Mouse (Mus musculus) adipocyte (in vitro differentiated cells): ENCODE data around the gene Slc31a1.

ENCODE experiments used
- DNase-seq: peaks from one replicate; pipeline ENCODE4 v3.0.0-alpha.2; 2016; ENCODE audit warnings: low spot score

Gene Slc31a1

DNA sequence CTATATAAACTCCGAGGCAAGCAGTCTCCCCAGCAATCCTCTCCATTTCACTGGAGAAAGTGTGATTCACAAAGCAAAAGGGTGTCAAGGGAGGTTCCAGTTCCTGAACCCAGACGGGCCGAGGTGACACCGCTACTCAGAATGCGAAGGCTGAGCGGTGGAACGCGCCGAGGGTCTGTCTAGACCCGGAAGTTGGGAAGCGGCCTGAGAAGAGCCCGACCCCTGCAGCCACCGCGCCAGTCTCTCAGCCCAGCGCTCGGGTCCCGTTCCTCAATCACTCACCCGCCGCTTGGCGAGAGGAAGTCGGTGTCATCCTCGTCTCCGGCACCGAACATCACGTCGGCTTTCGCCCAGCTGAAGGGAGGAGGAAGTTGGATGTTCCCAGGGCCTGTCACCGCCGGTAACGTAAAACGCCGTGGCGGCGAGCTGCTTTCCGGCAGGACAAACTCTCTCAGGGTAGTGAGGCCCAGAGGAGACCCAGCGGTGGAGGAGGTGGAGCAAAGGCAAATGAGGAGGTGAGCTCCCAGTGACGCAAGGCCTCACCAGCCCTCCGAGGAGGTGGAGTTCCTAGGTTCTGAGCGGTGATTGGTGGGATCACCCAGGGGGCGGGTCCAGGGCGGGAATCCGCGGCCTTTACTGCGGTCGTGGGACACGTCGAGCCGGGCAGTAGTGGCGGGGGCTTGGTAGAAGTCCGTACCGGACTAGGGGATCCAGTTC lies at the start of gene Slc31a1, which contains the start of gene Fkbp15:
Slc31a1 (plus strand) TSS at position 640 of the 717 bp plus-strand sequence.
Fkbp15 (minus strand) TSS at position 461 of the 717 bp plus-strand sequence.
- peak; percentile 98 for DNase-seq

DNA sequence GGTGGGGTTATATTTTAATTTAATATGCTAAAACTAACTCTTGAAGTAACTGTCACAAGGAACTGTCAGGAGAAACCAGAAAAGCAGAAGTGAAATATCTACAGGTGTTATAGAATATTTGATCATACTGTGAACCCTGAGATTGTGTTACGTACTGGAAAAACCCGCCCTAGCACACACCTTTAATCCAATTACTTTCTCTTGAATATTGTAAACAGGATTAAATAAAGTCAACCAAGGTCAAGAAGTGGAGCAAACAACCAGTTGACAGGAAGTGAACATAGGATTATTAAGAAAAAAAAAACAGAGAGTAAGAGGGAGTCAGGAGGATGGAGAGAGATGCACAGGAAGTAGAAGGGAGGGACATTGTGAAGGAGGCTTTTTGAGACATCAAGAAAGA lies 47.7 kb upstream of the Slc31a1 start:
- DNase-seq = no peak

DNA sequence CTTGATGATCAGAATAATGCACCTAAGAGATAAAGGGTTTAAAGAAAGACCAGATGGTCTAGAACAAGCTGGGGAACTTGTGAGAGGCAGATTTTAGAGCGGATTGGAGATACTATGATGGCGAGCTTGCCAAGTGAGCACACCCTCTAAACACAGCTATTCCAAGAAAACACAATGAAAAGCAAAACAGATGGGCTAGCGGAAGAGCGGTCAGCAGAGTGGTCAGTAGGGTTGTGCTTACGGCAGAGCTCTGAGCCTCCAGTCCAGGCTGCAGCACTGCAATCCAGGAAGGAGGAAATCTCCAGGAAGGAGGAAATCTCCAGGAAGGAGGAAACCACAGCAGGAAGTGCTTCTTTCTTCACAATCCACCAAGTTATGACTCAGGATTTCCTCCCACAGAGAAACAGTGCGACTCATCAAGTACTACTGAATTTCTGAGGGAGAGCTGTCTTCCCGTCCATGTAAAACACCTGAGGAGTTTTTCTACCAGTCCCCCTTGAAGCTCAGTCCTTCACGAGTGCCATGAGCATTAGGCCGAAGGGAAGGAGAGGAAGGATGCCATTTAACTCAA lies 46.8 kb upstream of the Slc31a1 start:
- no peak for DNase-seq

DNA sequence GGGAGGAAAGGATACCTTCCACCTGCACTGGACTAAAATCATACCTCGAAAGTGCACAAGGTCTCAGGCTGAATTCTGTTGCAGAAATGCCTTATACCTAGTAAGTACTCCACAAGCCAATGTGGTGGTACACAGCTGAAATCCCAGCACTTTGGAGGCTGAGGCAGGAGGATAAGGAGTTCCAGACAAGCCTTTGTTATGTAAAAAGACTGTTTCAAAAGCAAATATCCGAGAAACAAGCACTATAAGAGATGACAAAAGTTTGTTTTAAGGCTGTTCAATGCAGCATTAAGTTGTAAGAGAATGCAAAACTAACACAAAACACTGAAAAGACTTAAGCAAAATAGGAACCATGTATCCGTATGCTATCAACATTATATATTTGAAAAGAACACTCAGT lies 46.0 kb upstream of the Slc31a1 start:
- DNase-seq = no peak

DNA sequence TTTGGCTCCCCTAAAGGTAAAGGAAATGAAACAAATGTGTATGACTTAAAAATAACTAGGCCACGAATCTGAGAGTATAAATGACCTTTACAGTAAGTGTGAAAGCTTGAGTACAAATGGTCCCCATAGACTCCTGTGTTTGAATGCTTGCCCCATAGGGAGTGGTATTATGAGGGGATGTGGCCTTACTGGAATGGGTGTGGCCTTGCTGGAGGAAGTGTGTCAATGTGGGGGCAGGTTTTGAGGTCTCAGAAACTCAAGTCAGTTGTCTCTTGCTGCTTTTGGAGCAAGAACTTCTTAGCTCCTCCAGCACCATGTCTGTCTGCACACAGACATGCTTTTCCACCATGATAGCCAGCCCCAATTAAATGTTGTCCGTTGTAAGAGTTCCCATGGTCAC lies 44.1 kb upstream of the Slc31a1 start:
- DNase-seq = no peak

DNA sequence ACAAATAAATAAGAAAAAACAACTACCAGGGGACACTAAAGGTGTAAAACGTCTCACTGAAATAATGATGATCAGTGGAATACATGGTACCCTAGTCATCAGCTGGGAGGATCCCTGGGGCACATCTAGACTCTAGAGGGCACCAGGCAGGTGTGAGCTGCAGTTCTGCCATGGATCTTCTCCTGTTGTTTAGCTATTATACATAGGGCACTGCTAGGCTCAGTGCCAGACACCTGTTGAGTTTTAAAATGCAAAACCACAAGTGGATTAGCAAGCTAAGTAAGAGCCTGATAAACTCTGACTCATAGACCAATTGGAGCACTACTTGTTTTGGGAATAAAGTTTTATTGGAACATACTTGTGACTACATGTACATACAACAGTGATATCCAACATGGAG lies 42.2 kb upstream of the Slc31a1 start:
- no peak for DNase-seq

DNA sequence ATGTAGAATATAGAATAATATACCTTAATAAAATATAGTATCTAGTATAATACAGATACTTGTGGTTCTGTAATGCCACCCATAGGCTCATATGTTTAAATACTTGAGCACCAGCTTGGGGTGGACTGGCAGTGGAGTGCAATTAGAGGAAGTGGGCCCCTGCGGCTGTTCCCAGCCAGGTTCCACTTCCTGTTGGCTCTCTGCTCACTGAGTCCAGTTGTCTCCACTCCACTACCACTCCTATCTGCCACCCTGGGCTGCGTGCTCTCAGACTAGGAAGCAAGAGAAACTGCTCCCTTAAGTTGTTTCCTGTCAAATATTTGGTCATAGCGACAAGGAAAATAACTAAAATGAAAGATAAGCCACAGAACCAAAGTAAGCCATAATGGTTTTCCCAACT lies 37.8 kb upstream of the Slc31a1 start:
- no peak for DNase-seq

DNA sequence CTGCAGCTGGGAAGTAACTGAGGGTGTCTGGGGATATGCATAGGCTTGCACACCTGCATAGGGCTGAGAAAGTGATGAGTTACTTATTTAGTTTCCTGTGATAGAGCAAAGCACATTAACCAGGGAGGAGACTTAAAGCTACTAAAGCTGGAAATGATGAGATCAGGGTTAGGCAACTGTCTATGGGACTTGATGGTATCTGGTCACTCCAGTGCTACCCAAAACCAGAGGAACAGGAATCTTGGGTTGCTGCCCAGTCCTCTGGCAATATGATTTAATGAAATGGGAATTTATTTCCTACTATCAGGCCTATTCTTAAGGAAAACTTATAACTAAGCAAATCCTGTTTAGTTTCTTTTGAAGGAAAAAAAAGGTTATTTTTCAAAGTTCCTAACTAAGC lies 34.4 kb upstream of the Slc31a1 start:
- peak; percentile 34 for DNase-seq

DNA sequence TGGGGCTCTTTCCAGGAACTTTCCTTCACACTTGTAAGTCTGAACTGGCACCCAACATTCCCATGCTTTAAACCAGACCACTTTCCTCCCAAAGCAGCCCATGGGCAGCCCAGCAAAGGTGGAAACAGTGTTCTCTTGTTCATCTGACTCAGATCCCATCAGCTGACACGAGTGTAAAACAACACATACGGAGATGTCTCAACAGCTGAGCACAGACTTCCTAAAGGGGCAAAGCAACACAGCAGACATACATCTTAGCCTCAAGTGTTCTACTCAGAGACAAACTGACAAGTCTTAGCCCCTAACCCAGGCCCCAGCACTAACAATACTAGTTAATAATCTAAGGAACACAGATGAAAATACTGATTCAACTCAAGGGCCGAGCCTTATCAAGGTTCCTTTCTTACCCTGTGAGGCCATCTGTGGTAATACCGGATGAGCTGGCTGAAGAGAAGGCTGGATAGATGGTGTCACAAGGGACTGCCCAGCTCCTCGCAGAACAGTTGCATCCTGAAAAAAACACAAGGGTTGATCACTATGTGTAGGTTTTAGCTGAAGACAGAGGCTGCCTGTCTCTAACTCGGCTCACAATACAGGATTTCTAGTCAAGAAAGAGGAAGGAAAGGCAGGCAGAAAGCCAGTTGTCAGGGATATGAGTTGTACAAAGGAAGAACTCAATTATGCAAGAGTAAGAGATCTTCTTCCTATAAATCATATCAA lies 31.4 kb upstream of the Slc31a1 start:
- no peak for DNase-seq

DNA sequence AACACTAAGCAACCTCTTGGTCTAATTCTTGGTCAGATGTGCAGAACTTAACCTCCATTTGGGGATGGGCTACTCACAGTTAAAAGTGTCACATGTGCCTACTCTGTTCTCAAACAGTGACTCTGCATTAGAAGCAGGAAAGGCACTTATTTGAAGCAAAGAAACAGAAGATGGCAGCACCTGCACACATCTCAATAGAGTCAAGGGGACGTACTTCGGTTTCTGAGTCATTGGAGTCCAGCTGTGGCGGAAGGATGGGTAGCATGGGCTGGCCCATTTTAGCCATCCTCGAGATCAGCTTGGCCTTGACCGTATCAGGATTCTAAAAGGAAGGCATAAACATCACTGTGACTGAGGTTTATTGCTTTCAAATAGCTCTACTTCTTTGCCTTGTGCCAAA lies 28.6 kb upstream of the Slc31a1 start:
- DNase-seq = peak; percentile 28

DNA sequence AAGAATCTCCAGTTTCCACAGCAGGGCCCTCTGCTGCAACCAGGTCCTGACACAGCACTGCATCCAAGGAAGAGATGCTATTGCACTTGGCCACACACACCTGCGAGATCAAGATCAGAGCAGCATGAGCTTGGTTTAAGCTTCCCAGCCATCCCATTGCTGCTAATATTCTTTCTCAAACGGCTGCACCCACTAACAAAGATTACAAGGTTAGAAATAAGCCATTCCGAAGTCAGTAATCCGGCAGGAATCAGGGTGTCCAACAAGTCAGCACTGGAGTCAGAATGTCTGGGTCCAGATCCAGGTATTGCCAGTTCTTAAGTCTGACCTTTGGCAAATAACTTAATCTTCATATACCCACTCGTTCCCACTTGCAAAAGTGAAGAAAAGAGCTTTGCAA lies 22.0 kb upstream of the Slc31a1 start:
- no peak for DNase-seq

DNA sequence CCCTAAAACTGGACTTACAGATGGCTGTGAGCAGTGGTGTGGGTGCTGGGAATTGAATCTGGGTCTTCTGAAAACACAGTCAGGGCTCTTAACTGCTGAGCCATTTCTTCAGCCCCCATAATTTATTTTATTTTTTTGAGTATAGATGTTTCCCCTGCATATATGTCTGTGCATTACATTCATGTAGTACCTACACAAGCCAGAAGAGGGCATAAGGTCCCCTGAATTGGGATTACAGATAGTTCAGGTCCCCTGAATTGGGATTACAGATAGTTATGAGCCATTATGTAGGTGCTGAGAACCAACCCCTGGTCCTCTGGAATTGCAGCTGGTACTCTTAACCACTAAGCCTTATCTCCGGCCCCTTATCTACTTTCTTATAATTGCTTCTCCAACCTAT lies 16.5 kb upstream of the Slc31a1 start:
- no peak for DNase-seq

DNA sequence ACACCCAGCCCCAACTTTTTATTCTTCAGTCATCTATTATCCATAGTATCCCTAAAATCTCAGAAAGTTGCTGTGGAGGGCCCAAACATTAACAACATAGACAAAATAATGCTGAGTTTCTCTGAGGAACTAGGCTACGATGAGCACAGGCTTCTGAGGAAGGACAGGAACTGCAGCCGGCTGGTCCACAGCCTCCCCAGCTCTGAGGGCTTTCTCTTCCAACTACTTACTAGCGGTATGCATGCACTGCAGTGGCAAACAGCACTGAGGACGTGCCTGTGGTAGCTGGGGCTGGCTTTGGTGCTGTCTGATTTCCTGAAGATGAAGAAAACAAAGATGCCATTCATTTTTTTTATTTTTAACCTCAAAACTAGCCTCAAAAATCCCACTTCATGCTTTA lies 14.7 kb upstream of the Slc31a1 start:
- DNase-seq = no peak

DNA sequence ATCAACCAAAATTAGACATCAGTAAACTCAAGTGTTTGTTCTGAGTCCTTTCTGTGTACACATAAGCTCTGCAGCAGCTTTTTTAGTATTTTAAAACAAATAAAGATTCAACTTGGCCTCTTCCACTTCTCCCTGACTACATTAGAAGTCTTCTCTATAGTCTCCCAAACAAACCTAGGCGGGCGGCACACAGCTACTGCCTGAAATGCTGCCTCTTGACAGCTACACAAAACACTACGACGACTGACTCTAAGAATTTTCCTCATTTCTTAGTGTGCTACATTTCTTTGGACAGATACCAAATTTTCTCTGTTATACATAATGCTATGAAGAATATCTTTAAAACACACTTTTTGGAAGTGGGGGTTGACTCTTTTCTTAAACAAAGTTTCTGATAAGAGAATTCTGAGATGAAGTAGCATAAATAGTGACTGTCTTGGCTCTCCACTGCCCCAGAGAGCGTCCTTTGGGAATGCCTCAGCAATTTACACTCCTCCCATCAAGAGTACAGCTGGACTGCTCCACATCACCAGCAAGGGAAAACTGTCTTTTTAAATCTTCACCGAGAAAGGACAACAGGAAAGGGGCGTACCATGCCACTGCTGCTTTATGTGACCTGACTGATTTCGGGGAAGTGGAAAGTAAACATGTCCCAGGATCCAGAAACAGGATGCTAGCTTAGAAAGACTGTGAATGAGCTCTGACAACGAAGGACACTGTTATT lies 12.8 kb upstream of the Slc31a1 start:
- DNase-seq = no peak

DNA sequence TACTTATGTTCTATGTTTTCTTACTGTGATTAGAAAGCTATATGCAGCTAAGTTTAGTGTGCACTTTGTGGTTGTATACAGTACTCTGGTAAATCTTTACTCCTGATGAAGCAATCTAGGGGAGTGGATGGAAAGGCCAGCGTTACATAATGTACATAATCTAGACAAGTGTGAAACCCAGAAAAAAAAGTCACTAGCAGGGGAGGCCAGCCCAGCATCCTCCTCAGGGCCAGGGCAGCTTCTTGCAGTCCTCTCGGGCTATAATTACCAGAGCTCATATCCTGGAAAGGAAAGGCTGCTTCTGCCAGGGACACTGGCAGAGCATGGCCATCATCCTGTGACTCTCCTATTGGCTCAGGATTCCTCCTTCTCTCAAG lies 12.2 kb upstream of the Slc31a1 start:
- DNase-seq = no peak

DNA sequence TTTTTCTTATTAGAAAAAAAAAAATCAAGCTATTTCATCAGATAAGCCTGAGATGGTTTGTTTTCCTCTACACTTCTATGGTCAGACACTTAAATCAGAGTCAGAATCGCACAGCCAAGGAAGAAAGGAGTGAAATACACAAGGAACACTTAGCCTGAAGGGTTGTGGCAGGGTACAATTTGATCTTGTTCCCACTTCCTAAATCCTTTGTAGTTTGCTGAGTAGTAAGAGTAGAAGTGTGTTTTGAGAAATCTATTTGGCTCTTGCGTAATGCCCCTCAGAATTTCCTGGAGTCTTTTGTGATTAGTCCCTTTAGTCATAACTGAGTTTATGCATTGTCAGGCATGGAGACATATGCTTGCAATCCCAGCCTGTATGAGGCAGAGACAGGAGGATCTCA lies 11.2 kb upstream of the Slc31a1 start:
- no peak for DNase-seq

DNA sequence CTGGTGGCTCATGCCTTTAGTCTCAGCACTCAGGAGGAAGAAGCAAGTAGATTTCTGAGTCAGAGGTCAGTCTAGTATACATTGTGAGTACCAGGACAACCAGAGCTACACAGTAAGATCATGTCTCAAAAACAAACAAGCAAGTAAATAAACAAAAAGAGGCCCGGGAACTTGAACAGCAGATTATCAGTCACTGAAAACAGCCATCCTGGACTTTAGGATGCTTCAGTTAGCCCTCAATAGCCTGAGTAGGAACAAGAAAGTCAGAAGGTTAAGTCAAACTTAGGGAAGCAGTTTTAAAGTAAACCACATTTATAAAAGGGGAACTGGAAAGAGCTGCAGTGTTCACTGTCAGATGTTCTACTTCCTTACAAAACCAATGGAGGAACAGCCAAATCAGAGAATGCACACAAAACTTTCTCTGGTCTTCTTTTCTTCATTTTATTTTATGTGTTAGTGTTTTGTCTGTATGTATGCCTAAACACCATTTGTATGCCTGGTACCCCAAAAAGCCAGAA lies 2.8 kb upstream of the Slc31a1 start:
- no peak for DNase-seq

DNA sequence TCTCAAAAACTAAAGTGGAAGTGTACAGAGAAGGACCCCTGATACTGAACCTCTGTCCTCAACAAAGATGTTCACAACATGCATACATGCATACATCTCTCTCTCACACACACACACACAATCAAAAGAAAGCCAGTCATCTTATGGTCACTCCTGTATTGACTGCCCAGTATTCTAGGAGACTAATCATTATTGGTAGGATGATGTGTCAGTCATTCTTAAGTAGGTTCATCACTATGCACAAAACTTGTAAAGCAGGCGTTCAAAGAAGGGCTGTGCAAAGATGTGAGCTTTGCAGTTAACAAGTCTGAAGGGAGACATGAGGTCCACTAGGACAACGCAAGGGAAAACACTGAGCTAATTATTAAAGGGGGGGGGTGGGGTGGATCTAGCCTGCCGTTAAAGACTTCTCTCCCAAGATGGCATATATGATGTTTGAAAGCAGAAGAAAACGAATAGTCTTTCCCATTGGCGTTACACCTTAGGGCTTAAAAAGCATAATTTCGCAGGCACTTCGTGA lies 1.2 kb upstream of the Slc31a1 start:
- no peak for DNase-seq

DNA sequence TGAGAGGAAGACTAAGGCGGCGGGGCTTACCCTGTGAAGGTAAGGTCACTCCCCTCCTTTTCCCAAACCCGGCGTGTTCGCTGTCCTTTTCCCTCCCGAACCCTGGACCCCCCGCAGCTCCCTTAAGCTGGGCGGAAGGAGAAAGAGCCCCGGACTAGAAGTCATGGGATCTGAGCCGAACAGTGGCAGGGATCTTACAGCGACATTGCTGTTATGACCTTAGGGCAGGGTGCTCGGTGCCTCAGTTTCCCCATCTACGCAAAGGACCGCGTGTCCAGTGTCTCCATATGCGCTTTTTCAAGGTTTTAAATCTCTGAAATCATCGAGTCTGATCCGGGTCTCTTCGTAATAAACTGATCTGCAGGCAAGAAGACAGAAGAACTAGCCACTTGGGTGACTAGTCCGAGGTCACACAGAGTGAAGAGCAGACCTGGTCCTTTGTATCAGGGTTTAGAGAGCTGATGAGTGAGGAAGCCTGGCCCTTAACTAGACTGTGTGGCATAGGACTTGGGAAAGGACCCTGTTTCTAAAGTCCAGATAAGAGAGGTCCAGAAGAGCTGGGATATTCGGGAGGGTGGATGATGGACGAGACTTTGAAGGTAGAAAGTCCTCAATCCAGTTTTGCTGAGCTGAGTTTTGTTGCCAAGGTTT lies 403 bp downstream of the Slc31a1 start:
- DNase-seq = no peak

DNA sequence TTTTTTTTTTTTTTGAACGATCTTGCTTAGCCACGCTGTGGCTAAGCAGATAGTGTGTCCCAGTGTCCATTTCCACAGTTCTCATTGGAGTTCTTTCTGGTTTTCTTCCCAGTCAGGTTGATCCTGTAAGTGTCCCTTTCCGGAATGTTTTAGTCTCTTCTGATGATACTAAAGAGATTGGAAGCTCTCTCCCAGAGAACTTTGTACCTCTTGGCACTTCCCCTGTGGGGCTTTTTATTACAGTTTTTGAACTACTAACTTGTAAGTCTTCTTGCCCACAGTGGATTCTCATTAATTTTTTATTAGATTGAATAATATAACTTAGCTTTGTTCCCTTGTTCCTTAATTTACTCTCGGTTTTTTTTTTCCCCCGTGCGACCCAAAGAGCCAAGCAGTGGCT lies 1.0 kb downstream of the Slc31a1 start:
- peak; percentile 31 for DNase-seq

DNA sequence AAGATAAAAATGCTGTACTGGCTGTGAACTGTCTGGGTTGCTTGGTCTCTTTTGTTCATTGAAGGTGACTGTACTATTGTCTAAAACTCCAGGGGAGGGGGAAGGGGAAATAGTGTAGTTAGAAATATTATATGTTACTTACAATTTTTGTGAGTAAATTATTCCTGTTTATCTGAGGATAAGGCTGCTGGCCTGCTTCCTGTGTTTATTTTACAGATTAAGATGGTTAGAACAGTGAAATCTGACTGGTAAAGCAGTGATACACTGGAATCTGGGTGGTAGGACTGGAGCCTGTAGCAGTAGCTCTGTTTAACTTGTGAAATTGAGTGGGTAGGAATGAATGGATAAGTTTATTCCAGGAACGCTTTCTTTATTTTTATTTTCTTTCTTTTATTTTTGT lies 1.5 kb downstream of the Slc31a1 start:
- DNase-seq = no peak

DNA sequence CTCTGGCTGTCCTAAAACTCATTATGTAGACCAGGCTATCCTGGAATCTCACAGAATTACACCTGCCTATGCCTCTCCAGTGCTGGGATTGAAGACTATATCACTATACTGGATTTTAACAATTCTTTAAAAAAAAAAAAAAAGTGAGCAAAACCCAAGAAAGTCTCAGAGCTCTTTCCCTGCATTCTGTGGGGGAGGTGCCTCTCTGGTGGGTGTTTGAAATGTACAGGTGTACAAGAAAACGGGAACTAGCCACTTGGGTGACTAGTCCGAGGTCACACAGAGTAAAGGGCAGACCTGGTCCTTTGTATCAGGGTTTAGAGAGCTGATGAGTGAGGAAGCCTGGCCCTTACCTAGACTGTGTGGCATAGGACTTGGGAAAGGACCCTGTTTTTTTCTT lies 1.9 kb downstream of the Slc31a1 start:
- no peak for DNase-seq
